Mouse (Mus musculus) left cerebral cortex, postnatal 36 days (tissue): Measurements from ENCODE around the gene Clec2i. TPM values are rescaled to one million over a fixed set of nuclear protein-coding genes. Genes with fewer than 3 reads are reported as not detected.
"Not testable (repeated sequence)": the region's sequence is repeated elsewhere in the genome, so short reads cannot be mapped to it uniquely, and the experiment has no call there.

ENCODE experiments used
- DNase-seq, 2 experiments: peaks; one replicate each; pipeline ENCODE4 v3.0.0; 2021 to 2022; ENCODE audit warnings: low spot score in 2 of 2, mixed read lengths in 1 of 2
- intact Hi-C: fragments of 180-260 bp; cut with DNase I; formaldehyde crosslinking; loops from one replicate; pipeline ENCODE4 v1.15.1; 2025
- total RNA-seq, 2 experiments: library from RNA; stranded (reverse); gene quantifications; 2 replicates each; pipeline ENCODE4 v1.2.3; 2021

Gene Clec2i
- not detected for total RNA-seq

DNA sequence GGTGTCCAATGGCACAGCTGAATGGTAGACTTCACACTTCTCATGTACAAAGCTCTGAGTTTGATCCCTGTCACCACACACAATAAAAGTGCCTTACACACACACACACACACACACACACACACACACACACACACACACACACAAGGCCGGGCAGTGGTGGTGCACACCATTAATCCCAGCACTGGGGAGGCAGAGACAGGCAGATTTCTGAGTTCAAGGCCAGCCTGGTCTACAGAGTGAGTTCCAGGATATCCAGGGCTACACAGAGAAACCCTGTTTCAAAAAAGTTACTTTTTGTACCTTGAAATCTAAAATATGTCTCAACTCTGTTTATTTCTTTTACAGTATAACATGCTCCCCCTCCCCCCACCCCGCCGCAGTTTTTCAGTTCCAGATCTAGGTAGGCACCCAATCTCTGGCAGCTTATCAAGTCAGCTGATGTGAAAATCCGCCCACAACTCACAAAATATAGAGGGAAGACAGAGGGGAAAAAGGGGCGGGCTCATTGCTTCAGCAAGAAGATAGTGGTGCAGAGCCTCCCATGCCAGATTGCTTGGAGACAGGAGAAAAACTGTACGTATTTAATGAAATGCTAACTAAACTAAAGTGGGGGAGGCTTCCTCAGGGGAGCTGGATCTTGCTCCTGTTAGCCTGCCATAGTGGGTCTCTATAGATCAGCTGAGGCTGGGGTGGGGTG lies at the start of gene Clec2i:
TSS of gene Clec2i (plus strand) at position 498 of the 700 bp plus-strand sequence.
- DNase-seq: peak; percentile 6 to 16
- intact Hi-C loops: not testable (repeated sequence)

DNA sequence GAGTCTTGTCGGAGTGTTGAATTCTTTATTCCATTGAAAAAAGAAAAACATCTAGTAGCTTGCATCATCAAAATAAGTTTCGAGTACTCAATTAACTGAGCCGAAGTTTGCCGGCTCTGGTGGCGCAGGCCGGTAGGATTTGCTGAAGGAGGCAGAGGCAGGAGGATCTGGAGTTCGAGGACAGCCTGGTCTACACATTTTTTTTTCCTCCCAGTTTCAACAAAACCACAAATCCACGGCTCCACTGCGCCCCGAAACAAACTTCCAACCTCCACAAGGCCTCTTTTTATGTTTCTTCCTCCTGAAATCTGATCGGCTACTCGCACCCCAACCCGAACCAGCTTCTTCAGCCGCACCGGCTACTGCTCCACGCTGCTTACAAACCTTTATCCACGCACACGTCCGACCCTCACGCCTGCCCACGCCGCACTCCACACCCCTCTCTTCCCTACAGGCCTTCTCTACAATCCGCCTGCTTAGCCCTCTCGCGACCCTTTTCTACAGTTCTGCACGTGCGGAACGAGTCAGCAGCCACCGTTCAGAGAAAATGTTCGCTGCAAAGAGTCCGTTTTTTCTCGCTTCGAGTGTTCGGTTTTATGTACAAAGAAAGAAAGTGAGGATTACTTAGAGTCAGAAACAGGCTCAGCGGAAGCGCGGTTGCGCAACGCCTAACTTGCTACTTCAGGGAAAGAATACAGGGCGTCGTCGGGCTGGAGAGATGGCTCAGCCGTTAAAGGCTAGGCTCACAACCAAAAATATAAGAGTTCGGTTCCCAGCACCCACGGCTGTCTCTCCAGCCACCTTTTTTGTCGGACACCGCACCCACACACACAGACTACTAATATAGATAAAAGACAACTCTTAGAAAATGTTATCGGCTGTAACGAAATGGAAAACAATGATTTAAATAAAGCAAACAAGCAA lies 48.8 kb upstream of the Clec2i start:
- intact Hi-C loops: loop anchor here (1.0 kb wide), 1 partner anchor 74 kb away; no protein-coding TSS in a partner anchor
- peak; percentile 88 to 90 for DNase-seq

DNA sequence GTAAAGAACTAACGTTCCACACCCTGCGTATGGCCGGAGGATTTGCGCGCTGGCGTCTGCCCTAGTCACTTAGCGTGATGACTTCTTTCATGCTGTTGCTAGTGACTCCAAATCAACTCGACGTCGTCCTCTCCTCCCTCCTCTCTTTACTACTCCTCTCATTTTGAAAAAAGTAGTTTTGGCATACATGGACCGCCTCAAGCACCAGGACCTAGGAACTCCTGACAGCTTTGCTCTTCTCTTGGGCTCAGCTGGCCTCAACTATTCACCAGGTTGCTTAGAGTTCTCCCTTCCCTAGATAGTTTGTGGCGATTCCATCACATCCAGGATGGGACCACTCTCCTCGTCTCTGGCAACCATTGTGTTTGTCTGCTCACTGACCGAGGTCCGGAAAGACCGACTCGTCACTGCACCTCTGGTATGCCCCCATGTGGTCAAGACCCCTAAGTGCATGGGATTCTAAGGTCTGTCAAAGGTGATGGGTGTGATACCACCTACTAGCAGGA lies 48.1 kb upstream of the Clec2i start:
- DNase-seq: peak; percentile 65 to 69
- intact Hi-C loops: loop anchor here (1.0 kb wide), 1 partner anchor 75 kb away; no protein-coding TSS in a partner anchor

DNA sequence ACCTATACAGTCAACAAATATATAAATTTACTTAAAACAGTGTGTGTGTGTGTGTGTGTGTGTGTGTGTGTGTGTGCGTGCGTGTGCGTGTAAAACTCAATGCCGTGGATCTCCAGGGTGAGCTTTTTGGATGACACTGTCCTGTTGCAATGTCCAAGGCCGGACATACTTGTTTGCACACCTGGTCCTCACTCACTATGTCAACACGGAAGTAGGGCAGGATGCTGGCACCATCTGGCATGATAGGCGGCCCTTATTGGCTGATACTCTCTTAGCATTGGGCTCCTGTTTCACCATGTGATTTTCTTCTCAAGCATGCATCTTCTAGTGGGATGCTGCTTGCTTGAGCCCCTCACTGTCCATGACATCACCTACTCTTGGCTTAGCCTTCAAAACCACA lies 47.5 kb upstream of the Clec2i start:
- intact Hi-C loops: loop anchor here (1.0 to 5.0 kb wide), 2 partner anchors 76 to 692 kb away; partner anchors contain the start of gene Gabarapl1
- no peak for DNase-seq

DNA sequence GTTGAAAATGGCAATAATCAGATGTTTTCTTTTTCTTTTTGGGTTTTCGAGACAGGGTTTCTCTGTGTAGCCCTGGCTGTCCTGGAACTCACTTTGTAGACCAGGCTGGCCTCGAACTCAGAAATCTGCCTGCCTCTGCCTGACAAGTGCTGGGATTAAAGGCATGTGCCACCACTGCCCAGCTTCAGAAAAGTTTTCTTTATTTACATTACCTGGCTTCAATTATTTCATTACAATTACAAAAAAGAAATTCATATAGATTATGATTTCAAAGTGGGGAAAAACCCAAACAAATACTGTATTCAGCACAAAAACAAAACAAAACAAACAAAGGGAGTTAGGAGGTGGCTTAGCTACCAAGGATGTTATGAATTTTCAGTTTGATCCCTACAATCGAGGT lies 46.7 kb upstream of the Clec2i start:
- intact Hi-C loops: loop anchor here (5.0 kb wide), 1 partner anchor 692 kb away; the partner anchor contains the start of gene Gabarapl1
- not testable (repeated sequence) for DNase-seq

DNA sequence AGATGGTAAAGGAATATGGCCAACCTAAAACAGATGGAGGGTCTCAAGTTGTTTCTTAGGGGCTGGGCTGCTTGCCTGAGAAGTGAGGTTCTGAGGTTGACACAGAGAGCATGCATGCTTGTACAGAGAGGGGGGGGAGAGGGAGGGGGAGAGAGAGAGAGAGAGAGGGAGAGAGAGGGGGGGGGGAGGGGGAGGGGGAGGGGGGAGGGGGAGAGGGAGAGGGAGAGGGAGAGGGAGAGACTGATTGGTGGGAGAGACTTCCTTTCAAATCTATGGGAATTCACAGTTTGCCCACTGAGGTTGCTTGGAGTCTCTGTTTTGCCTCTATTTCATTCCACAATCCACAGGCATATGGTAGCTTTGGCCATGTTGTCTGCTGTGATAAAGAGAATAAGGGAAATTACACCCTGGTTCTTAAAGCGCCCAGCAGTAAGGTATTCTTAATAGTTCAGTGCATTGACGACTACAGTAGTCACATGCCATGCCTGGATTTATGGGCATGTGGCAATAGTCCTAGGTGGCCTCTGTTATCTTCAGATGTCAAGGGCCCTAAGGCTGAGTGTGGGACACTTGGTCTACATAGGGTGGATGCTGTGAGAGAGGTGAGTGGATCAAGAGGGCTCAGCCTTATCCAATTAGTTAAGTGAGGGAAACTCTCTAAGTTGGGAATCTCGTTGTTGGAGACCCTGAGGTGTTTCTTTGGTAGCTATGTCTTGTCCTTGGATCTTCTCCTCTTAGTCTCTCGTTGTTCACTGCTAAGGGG lies 45.9 kb upstream of the Clec2i start:
- intact Hi-C loops: loop anchor here (2.0 to 5.0 kb wide), 2 partner anchors 39 to 691 kb away; partner anchors contain the start of gene Gabarapl1
- no peak for DNase-seq

DNA sequence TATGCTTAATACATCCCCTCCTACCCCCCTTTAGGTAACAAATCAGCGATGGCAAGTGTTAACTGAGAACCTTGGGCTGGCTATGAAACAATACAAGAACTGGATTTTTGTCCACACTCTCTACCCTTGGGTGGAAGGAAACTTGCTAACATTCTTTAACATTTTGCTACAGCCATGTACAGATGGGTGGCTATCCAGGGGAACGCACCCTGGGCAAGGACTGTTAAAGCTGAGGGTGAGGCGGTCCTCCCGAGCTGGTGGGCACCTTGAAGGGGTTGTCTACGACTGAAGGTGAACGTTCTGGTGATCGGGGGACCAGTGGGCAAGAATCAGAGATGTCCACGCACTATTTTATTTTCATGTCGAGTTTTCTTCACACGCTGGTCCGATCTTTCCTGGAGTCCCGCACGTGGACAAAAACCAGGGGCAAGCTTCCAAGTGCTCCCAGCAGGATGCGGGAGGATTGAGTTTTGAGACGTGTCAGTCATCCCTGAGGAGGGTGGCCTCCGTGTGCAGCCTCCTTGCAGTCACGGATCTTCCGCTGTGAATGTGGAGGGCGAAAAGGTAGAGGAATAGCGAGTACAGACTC lies 44.9 kb upstream of the Clec2i start:
- intact Hi-C loops: loop anchor here (2.0 to 5.0 kb wide), 2 partner anchors 40 to 690 kb away; partner anchors contain the start of gene Gabarapl1
- DNase-seq: no peak

DNA sequence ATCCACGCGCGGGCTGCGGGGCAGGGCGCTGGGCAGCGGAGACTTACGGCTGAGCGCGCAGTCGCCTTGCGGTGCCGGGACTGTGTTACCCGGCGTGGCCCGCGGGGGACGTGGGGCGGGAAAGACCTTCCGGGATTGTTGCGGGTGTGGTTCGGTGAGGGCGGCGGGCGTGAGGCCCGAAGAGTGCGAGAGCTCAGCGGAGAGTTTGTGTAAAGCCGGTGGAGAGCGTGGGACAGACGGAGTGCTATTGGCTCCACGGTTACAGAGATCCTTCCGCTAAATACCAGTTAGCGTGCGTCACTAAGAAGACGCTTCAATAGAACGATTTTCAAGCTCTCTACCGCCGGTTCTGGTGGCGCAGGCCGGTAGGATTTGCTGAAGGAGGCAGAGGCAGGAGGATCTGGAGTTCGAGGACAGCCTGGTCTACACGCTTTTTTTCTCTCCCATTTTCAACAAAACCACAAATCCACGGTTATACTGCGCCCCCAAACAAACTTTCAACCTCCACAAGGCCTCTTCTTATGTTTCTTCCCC lies 44.4 kb upstream of the Clec2i start:
- intact Hi-C loops: loop anchor here (2.0 to 5.0 kb wide), 2 partner anchors 40 to 689 kb away; partner anchors contain the start of gene Gabarapl1
- peak; percentile 95 for DNase-seq

DNA sequence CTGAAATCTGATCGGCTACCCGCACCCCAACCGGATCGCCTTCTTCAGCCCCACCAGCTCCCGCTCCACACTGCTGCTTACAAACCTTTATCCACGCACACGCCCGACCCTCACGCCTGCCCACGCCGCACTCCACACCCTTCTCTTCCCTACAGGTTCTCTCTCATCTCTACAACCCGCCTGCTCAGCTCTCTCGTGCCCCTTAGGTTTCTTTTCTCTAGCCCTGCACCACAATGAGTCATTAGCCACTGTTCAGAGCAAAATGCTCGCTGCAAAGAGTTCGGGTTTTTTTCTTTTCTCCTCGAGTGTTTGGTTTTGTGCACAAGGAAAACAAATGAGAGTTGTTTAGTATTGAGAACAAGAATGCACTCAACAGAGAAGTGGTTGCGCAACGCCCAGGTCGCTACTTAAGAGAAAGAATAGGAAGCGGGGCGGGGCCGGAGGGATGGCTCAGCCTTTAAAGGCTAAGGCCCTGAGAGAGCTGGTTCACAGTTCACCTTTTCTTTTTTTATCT lies 43.9 kb upstream of the Clec2i start:
- no peak for DNase-seq
- intact Hi-C loops: loop anchor here (2.0 to 5.0 kb wide), 2 partner anchors 41 to 689 kb away; partner anchors contain the start of gene Gabarapl1

DNA sequence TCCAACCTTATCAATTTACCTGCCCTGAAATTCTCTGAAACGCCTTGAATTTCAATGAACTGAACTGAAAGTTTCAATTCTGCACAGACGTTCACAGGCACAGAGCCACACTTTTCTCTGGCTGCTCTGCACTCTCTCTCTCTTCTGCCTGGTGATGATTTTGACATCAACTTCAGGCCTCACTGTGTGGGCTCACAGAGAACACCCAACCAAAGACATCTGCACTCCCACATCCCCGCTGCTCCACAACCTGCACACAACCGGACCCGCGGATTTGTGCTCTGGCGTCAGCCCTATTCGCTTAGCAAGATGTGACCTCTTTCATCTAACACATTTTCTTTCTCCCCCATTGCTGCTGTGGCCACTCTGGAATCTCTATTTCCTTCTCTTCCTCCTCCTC lies 43.3 kb upstream of the Clec2i start:
- intact Hi-C loops: loop anchor here (5.0 kb wide), 1 partner anchor 688 kb away; the partner anchor contains the start of gene Gabarapl1
- DNase-seq: no peak

DNA sequence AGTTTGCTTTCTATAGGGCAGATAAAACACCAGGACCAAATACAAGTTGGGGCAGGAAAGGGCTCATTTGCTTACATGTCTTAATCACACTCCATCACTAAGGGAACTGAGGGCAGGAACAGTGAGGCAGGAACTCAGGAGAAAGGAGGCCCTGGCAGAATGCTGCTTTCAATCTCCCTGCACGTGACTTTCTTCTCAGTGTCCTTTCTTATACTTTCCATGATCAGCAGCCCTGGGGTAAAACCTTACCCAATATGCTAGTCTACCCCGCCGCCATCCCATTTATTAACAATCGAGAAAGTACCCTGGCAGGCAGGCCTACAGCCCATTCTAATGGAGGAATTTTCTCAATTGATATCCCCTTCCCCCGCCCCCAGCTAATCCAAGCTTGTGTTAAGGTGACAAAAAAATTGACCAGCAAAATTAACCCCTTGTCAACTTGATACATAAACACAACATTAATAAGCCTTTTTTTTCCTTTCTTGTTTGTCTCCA lies 42.8 kb upstream of the Clec2i start:
- DNase-seq: no peak

DNA sequence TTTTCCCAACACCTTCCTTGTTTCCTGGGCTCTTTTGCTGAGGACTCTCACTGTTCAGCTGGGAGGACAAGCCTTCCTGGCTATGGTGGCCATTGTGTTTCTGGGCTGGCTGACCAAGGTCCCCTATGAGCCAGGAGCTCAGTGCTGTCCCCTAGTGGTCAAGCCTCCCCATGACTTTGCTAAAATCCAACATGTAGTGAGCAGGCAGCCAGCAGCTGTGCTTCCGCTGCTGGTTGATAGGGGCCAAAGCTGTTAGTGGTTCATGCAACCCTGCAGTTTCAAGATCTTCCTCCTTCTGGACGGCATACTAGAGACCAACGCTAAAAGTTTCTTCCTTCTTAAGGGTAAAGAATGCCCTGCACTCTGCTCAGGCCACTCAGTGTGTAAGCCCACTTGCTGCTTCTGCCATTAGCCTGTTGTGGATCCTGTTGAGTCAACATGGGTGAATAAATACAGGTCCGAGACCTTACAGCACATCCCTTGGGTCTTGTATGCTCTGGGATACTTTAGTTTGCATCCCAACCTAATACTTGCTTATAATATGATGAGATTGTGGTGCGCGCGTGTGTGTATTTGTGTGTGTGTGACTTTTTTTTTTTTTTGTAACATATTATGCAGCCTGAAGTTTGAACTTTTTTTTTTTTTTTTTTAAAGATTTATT lies 41.9 kb upstream of the Clec2i start:
- intact Hi-C loops: no loop called here
- DNase-seq: peak; percentile 68 to 78

More for the DNA sequence above, 42.8 kb upstream of the Clec2i start:
- intact Hi-C loops: loop anchor here (5.0 kb wide), 1 partner anchor 688 kb away; the partner anchor contains the start of gene Gabarapl1

DNA sequence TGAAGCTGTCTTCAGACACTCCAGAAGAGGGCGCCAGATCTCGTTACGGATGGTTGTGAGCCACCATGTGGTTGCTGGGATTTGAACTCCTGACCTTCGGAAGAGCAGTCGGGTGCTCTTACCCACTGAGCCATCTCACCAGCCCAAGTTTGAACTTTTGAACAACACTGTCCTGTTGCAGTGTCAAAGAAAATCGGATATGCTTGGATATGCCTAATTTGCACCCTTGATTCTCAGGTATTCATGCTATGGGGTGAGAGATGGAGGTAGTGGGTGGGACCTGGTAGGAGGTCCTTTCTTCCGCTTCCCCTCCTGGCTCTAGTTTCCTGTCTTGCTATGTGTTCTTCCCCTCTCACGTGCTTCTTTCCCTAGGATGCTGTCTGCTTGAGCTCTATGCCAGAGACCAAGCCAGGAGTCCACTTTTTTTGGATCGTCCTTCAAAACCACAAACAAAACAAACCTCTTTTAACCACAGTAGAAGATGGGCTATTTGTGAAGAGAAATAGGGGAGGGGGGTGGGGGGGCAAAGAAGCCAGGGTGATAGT lies 41.3 kb upstream of the Clec2i start:
- intact Hi-C loops: no loop called here
- no peak for DNase-seq

DNA sequence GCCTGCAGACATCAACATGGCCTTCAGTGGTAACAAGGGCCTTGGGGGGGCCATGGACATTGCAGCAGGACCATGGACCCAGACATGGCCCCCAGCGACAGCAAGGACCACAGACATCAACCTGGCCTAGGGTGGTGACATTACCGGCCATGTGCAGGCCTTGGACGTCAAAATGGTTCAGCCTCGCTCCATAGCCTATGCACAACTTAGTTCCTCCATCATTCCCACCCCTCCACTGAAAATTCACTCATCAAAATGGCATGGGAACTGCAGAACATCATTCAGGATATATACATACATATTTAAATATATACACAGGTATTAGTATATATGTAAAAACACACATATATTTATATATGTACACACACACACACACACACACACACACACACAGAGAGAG lies 40.0 kb upstream of the Clec2i start:
- intact Hi-C loops: no loop called here
- no peak for DNase-seq

DNA sequence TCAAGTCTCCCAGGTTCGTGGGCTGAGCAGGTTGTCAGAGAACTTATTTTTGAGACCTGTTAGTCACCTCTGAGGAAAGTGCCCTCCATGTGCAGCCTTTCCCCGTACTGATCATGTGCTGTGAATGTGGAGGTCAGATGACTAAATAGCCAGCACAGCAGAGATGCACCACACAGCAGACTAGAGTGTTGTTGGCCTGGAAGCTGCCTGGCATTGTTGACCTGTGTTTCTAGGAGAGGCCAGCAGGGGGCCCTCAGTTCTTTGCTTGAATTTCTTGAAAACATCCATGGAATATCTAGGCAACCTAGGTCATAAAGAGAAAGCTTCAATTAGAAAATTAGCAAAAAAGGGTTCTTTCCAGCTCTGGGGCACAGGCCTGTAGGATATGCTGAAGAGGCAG lies 37.5 kb upstream of the Clec2i start:
- intact Hi-C loops: loop anchor here (5.0 kb wide), 2 partner anchors 407 to 517 kb away; no protein-coding TSS in a partner anchor
- no peak for DNase-seq

DNA sequence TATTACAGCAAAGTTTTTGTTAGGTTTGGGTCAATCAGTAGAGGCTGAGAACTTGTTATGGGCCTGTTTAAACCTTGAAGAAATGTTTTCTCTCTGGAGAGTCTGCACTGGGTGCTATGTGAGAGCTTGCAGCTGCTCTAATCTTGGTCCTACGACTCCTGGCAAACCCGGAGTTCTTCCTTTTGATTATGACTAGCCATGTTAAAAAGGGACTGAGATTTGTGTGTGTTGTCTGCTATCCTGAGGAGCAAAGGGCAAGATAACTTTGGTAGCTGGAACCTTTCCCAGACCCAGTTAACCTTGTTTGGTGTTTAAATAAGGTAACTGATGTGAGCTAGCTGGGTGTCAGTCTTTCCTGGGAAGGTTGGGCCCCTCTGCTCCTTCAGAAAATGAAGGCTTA lies 36.7 kb upstream of the Clec2i start:
- intact Hi-C loops: loop anchor here (5.0 kb wide), 2 partner anchors 407 to 517 kb away; no protein-coding TSS in a partner anchor
- DNase-seq: no peak

DNA sequence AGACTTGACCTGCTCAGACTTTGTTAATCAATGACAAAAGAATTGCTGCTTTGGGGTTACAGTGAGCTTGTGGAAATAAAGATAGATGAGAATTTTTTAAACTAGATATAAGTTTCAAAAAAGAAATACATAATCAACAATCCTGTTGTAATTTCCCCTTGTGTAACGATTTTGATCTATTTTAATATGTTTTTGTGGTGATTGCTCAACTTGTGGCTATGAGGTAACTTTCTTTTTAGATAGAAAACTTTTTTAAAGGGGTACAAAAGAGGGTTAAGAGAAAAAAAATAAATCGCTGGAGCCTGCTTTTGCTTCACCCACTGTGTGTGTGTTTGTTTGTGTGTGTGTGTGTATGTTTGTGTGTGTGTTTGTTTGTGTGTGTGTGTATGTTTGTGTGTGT lies 36.2 kb upstream of the Clec2i start:
- intact Hi-C loops: loop anchor here (5.0 kb wide), 2 partner anchors 406 to 516 kb away; no protein-coding TSS in a partner anchor
- DNase-seq: no peak
